Mouse (Mus musculus) lung, embryonic 14.5 days (tissue): ENCODE measurements around the gene Ap3b2. TPM values are rescaled to one million over a fixed set of nuclear protein-coding genes. Genes with fewer than 3 reads are reported as not detected.
"Not testable (repeated sequence)": the region's sequence is repeated elsewhere in the genome, so short reads cannot be mapped to it uniquely, and the experiment has no call there.

Experiments used
- ATAC-seq: fragments of 200-750 bp; cut with Nextera tagmentation; 2 replicates; pipeline ENCODE4 v1.8.0; 2017; ENCODE audit warnings: mild to moderate bottlenecking, moderate TSS enrichment, moderate library complexity; ENCODE audit not compliant: insufficient read depth
- DNase-seq: peaks from one replicate; pipeline ENCODE4 v3.0.0-alpha.2; 2015
- H3K27ac ChIP-seq: fragments of 300-500 bp; sonication (generic); 2 replicates; pipeline ENCODE4 v1.5.1; 2014; ENCODE audit warnings: low read depth, mild to moderate bottlenecking, moderate library complexity
- H3K27me3 ChIP-seq: fragments of 300-500 bp; sonication (generic); 2 replicates; pipeline ENCODE4 v1.6.1; 2014; ENCODE audit warnings: low read length, control low read depth; ENCODE audit not compliant: insufficient read depth
- H3K36me3 ChIP-seq: fragments of 300-500 bp; sonication (generic); 2 replicates; pipeline ENCODE4 v1.6.1; 2014; ENCODE audit warnings: control low read depth; ENCODE audit not compliant: insufficient read depth
- H3K4me1 ChIP-seq: fragments of 300-500 bp; sonication (generic); 2 replicates; pipeline ENCODE4 v1.6.1; 2014; ENCODE audit warnings: antibody characterized with exemption, control low read depth; ENCODE audit not compliant: insufficient read depth
- H3K4me2 ChIP-seq: fragments of 300-500 bp; sonication (generic); 2 replicates; pipeline ENCODE4 v1.6.1; 2014; ENCODE audit warnings: mild to moderate bottlenecking
- H3K4me3 ChIP-seq: fragments of 300-500 bp; sonication (generic); 2 replicates; pipeline ENCODE4 v1.5.1; 2014; ENCODE audit warnings: low read depth, low read length
- H3K9ac ChIP-seq: fragments of 300-500 bp; sonication (generic); 2 replicates; pipeline ENCODE4 v1.6.1; 2014
- H3K9me3 ChIP-seq: fragments of 300-500 bp; sonication (generic); 2 replicates; pipeline ENCODE4 v1.6.1; 2016; ENCODE audit warnings: low read depth, low read length, control low read depth
- CTCF ChIP-seq: IDR thresholded peaks from 2 replicates; pipeline ENCODE4 v1.5.1; 2016; ENCODE audit warnings: antibody characterized with exemption, low read depth
- whole genome bisulfite sequencing: fragments of 180-500 bp; shearing (Covaris S2); extraction: QIAGEN DNeasy Blood & Tissue Kit; methylation state at CpG from one replicate; pipeline ENCODE4 v1.1.7; 2014; 5-methylcytosine and 5-hydroxymethylcytosine counted together
- polyA plus RNA-seq: library from polyadenylated mRNA; unstranded; fragments of >200 nt; fragmentation: Nextera tagmentation; extraction: Ambion mirVana; gene quantifications from 2 replicates; pipeline ENCODE4 v1.2.1, GENCODE M21; 2014

The Ap3b2 gene
- polyA plus RNA-seq, 1 experiment from 2014 or later: 0.14 TPM

DNA sequence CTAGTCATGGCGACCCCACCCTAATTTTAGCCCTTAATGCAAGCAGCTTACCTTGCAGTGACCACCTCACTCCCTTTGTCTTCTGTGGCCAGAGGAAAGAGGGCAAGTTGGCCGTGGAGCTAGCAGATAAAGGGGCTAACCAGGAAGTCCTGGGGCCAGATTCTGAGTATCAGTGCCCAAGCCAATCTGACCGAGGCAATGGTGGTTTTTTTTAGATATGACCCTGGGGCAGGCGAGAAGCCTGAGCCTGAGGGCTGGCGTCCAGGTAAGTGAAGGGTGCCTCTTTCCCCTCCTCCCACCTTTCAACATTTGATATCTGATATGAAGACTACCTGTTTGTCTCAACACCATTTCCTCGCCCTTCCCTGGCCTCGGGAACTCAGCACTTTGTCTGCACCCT, 4.5 kb upstream of the Ap3b2 start, which contains the start of gene BC048679:
TSS of gene BC048679 (minus strand) at position 101 of the 400 bp plus-strand sequence.
- Histone ChIP-seq H3K4me2 (no peak within 1 kb of the TSS), H3K27ac (no peak within 1 kb of the TSS), H3K9ac (no peak within 1 kb of the TSS), H3K9me3 (no peaks in the 10 kb centered on the region), H3K27me3 (peaks cover 15% of the 10 kb centered on the region), H3K36me3 (no peaks in the 10 kb centered on the region), H3K4me3 (no peak within 1 kb of the TSS), H3K4me1 (no peaks in the 10 kb centered on the region)
- 45% methylated on average over 7 of the region's 7 CpGs for WGBS
- no peak for TF ChIP-seq CTCF
- DNase-seq (no peak), ATAC-seq (no peak)

DNA sequence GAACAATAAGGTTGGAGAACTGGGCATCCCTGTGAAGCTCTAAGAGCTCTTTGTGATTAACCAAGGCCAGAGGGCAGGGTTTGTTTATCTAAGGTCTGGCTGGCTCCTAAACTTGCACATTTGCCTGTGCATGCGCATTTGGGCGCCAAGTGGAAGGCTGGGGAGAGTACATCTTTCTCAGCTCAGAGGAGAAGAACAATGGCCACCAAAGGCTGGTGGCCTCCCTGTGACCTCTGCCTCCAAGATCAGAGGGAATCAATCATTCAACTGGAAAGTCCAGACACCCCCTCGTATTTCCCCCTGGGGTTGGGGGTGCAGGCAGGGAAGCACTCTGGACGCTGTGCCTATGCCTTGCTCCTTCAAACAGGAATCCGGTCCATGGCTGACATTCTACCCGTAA, 3.4 kb upstream of the Ap3b2 start:
- ATAC-seq: no peak
- H3K27me3 ChIP-seq: peaks cover 15% of the 10 kb centered on the region

DNA sequence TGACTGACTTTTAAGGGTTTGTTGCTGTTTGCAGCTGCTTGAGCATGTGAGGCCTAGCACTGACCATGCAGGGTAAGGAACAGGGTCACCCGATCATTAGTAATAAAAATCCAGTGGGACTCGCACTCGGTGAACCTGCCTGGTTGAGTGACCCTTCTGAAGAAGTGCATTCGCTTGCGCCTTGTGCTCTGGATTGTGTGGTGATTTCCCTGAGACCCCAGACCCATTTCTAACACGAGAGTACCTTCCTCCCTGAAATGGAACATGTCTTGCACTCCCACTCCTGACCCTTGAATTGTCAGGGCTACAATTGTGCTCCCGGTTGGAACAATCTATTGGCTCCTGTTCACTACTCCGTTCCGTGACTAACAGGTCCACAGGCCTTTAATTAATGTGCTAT, 1.1 kb downstream of the Ap3b2 start:
- no peak for ATAC-seq
- H3K4me3 ChIP-seq: no peak overlapping the region
- no peak overlapping the region for H3K27ac ChIP-seq
- H3K9me3 ChIP-seq: no peaks in the 10 kb centered on the region
- no peak for DNase-seq
- no peaks in the 10 kb centered on the region for H3K36me3 ChIP-seq
- H3K4me1 ChIP-seq: no peaks in the 10 kb centered on the region
- WGBS: 50% methylated on average over 9 of the region's 9 CpGs
- no peak for TF ChIP-seq CTCF
- H3K4me2 ChIP-seq: peak overlapping the region; percentile 75; the same call in 1 of the 2 replicates
- no peak overlapping the region for H3K9ac ChIP-seq
- peaks cover 15% of the 10 kb centered on the region for H3K27me3 ChIP-seq

More for the DNA sequence above, 3.4 kb upstream of the Ap3b2 start:
- no peak for TF ChIP-seq CTCF
- Histone ChIP-seq H3K36me3 (no peaks in the 10 kb centered on the region), H3K4me1 (no peaks in the 10 kb centered on the region), H3K9me3 (no peaks in the 10 kb centered on the region), H3K9ac (no peak overlapping the region), H3K4me2 (no peak overlapping the region), H3K4me3 (no peak overlapping the region), H3K27ac (no peak overlapping the region)
- 12% methylated on average over 6 of the region's 6 CpGs for WGBS
- no peak for DNase-seq

DNA sequence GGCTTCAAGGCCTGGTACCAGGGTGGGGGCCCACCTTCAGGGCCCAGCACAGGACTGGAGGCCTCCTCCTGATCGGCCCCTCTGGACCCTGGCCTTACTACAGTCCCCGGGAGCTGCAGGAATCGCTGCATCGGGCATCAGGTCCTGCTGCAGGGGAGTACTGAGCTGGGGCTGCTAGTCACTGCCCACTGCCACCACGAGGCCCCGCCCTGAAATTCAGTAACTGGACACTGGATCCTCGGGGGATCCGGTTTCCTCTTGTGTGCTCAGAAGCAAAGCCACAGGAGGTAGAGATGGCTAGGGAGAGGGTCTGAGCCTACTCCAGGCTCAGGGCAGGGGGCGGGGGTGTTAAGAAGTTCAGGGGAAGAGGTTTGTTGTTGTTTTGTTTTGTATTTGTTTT, 4.1 kb downstream of the Ap3b2 start:
- Histone ChIP-seq H3K27ac (no peak overlapping the region), H3K9me3 (no peaks in the 10 kb centered on the region), H3K4me1 (no peaks in the 10 kb centered on the region), H3K27me3 (peaks cover 13% of the 10 kb centered on the region), H3K36me3 (no peaks in the 10 kb centered on the region), H3K9ac (no peak overlapping the region), H3K4me2 (no peak overlapping the region), H3K4me3 (no peak overlapping the region)
- DNase-seq (peak; percentile 26), ATAC-seq (no peak)
- WGBS: 8% methylated on average over 9 of the region's 9 CpGs
- TF ChIP-seq CTCF: no peak

DNA sequence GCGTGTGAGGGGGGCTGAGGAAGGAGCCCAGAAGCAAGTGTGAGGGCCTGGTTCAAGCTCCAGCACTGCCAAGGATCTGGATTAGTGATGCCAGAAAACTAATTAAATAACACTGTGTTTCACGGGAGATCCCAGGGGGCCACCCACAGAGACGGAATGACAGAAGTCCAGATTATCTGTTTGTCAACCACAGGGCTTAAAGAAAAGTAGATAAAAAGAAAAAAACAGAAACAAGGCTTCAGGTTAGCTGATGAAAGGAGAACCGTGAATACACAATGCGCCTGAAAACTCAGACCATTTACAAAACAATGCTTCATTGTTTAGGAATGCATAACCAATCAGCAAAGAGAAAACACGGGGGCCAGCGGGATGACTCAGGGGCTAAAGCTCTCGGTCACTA, 12.9 kb downstream of the Ap3b2 start:
- H3K4me3 ChIP-seq: no peak overlapping the region
- WGBS: 13% methylated on average over 8 of the region's 8 CpGs
- no peaks in the 10 kb centered on the region for H3K36me3 ChIP-seq
- ATAC-seq (no peak), DNase-seq (no peak)
- no peaks in the 10 kb centered on the region for H3K4me1 ChIP-seq
- peaks cover 18% of the 10 kb centered on the region for H3K27me3 ChIP-seq
- TF ChIP-seq CTCF: no peak
- no peak overlapping the region for H3K27ac ChIP-seq
- no peak overlapping the region for H3K9ac ChIP-seq
- H3K9me3 ChIP-seq: no peaks in the 10 kb centered on the region
- no peak overlapping the region for H3K4me2 ChIP-seq

DNA sequence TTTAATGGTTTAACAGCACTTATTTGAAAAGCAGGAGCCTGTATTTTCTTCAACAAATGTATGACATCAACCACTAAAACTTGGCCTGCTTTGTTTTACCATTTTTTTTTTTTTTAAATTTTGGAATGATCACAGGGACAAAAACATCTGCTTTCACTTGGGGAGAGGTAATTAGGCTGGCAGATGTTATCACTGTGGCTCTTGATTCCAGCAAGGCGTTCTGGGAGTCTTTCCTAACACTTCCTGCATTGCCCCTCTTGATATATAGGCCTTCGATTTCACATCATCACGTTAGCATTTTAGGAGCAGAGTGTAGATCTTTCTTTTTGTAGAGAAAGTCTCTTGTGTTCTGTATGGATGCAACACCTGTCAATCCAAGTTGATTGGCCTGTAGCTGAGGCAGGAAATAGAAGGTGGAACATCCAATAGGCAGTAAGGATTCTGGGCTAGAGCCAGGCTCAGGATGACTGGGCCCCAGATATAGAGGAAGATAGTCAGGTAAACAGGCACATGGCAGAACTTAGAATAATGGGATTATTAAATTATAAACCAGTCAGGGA, 14.1 kb downstream of the Ap3b2 start:
- Histone ChIP-seq H3K36me3 (no peaks in the 10 kb centered on the region), H3K27me3 (peaks cover 18% of the 10 kb centered on the region), H3K9me3 (no peaks in the 10 kb centered on the region), H3K27ac (no peak overlapping the region), H3K4me2 (no peak overlapping the region), H3K4me3 (no peak overlapping the region), H3K4me1 (no peaks in the 10 kb centered on the region), H3K9ac (no peak overlapping the region)
- DNase-seq: no peak
- ATAC-seq: no peak
- 48% methylated on average over 3 of the region's 3 CpGs for WGBS
- no peak for TF ChIP-seq CTCF

DNA sequence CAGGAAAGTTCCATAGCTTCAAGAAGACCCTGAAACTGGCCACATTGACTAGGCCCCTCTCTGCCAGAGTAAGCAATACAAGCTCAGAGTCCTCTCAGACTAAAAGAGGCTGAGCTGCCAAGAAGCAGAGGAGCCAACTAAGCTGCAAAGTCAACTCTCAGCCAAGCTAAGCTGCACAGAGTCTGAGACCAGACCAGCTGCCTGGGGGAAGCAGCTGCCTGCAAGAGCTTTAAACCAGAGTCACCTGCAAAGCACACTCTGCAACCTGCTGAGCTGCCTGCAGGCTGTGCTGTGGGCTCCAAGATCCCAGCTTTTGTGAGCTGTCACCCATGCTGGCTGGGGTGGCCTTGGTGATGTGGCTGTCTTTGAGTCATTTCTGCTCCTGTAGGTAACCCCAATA, 15.5 kb downstream of the Ap3b2 start:
- H3K36me3 ChIP-seq, H3K4me3 ChIP-seq, H3K27ac ChIP-seq, H3K9me3 ChIP-seq, H3K9ac ChIP-seq, DNase-seq, H3K4me2 ChIP-seq, H3K4me1 ChIP-seq, ATAC-seq: not testable (repeated sequence)
- H3K27me3 ChIP-seq: peaks cover 18% of the 10 kb centered on the region

DNA sequence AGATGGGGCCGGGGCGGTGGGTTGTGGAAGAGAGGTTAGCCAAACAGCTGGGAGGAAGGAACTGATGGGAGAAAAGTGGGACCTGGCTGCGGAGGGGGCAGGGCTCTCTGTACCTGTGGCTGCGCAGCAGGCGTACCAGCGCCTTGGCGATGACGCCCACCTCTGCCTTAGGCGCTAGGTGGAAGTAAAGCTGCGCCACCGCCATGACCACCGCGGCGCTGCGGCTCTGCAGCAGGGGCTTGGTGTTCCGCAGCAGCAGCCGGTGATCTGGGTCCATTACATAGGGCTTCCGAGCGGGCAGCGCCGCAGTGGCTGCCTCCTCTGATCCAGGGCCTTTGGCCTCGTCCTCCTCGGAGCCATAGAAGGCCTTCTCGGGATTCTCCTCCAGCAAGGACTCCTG, 16.9 kb downstream of the Ap3b2 start:
- Histone ChIP-seq H3K27me3 (peaks cover 18% of the 10 kb centered on the region), H3K4me2 (peak overlapping the region; percentile 27; the same call in 1 of the 2 replicates), H3K4me1 (no peaks in the 10 kb centered on the region), H3K9ac (no peak overlapping the region), H3K36me3 (no peaks in the 10 kb centered on the region), H3K9me3 (no peaks in the 10 kb centered on the region), H3K4me3 (no peak overlapping the region), H3K27ac (no peak overlapping the region)
- no peak for ATAC-seq
- peak; percentile 34 for DNase-seq
- TF ChIP-seq CTCF: peak; percentile 35
- WGBS: 2% methylated on average over 24 of the region's 24 CpGs
